Mouse (Mus musculus) forebrain, embryonic 16.5 days (tissue): ENCODE results near the gene Uhrf2. TPM values are rescaled to one million over a fixed set of nuclear protein-coding genes. Genes with fewer than 3 reads are reported as not detected.
A peak's percentile ranks its signal among the peaks of the same experiment; 100 is the strongest.

Experiments
- ATAC-seq: fragments of 200-750 bp; cut with Nextera tagmentation; 2 replicates; pipeline ENCODE4 v1.8.0; 2017; ENCODE audit warnings: mild to moderate bottlenecking, moderate library complexity
- H3K27ac ChIP-seq: fragments of 300-500 bp; sonication (generic); 2 replicates; pipeline ENCODE4 v1.5.1; 2014; ENCODE audit warnings: low read length, control low read depth
- H3K27me3 ChIP-seq: fragments of 300-500 bp; sonication (generic); replicated peaks from 2 replicates; pipeline ENCODE4 v1.6.1; 2014; ENCODE audit warnings: low read length; ENCODE audit not compliant: control insufficient read depth, insufficient read depth
- H3K36me3 ChIP-seq: fragments of 300-500 bp; sonication (generic); 2 replicates; pipeline ENCODE4 v1.6.1; 2014; ENCODE audit not compliant: control insufficient read depth, insufficient read depth
- H3K4me1 ChIP-seq: fragments of 300-500 bp; sonication (generic); replicated peaks from 2 replicates; pipeline ENCODE4 v1.6.1; 2014; ENCODE audit warnings: low read length; ENCODE audit not compliant: control insufficient read depth, insufficient read depth
- H3K4me2 ChIP-seq: fragments of 300-500 bp; sonication (generic); 2 replicates; pipeline ENCODE4 v1.6.1; 2014; ENCODE audit warnings: mild to moderate bottlenecking, low read length, control low read depth
- H3K4me3 ChIP-seq: fragments of 300-500 bp; sonication (generic); replicated peaks from 2 replicates; pipeline ENCODE4 v1.5.1; 2014; ENCODE audit warnings: mild to moderate bottlenecking, low read length, control low read depth
- H3K9ac ChIP-seq: fragments of 300-500 bp; sonication (generic); replicated peaks from 2 replicates; pipeline ENCODE4 v1.6.1; 2014; ENCODE audit warnings: low read depth, low read length, control low read depth
- H3K9me3 ChIP-seq: fragments of 300-500 bp; sonication (generic); 2 replicates; pipeline ENCODE4 v1.6.1; 2016; ENCODE audit warnings: low read length; ENCODE audit not compliant: control insufficient read depth
- WGBS: fragments of 180-500 bp; shearing (Covaris S2); extraction: QIAGEN DNeasy Blood & Tissue Kit; methylation state at CpG from one replicate; pipeline ENCODE4 v1.1.7; 2014; 5-methylcytosine and 5-hydroxymethylcytosine counted together
- polyA plus RNA-seq: library from polyadenylated mRNA; unstranded; fragments of >200 nt; fragmentation: Nextera tagmentation; extraction: Ambion mirVana; gene quantifications from 2 replicates; pipeline ENCODE4 v1.2.1, GENCODE M21; 2015

Gene Uhrf2
- polyA plus RNA-seq, 1 experiment from 2014 or later, result 73.3 TPM

DNA sequence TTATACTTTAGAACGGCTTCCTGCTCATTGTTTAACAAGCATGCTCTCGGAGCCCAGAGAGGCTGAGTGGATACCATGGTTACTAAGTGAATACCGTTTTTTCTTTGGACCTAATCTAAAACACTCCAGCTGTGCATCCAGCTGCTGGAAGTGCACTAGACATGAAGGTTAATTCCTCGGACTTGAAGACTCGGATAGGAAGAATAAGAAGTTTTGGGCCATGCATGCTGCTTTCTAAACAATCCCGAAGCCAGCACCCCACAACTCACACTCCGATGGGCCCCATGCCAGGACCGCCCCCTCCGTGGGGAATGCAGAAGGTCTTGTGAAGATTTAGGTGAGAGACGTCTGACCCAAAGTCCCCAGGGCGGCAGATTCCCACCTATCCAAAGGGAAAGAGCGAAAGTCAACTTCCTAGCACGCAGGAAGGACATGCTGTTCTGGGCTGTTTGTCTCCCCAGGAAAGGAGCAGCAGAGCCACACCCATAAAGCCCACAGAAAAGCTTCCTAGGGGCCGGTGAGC lies 84.7 kb downstream of the Uhrf2 start:
- Histone ChIP-seq H3K36me3 (no peaks in the 10 kb centered on the region), H3K4me3 (no peak overlapping the region), H3K27me3 (no peaks in the 10 kb centered on the region), H3K27ac (no peak overlapping the region), H3K4me2 (no peak overlapping the region), H3K4me1 (peaks cover 24% of the 10 kb centered on the region), H3K9me3 (no peaks in the 10 kb centered on the region), H3K9ac (no peak overlapping the region)
- no peak for ATAC-seq
- WGBS, result 43% methylated on average over 14 of the region's 14 CpGs

GRCm38 (mm10) chr19:30115606-30116005 lies 85.3 kb downstream of the Uhrf2 start:
- no peak for ATAC-seq
- Histone ChIP-seq H3K27ac (no peak overlapping the region), H3K27me3 (no peaks in the 10 kb centered on the region), H3K4me2 (no peak overlapping the region), H3K36me3 (no peaks in the 10 kb centered on the region), H3K4me1 (peaks cover 24% of the 10 kb centered on the region), H3K9ac (no peak overlapping the region), H3K4me3 (no peak overlapping the region), H3K9me3 (no peaks in the 10 kb centered on the region)
- WGBS, result 69% methylated on average over 5 of the region's 5 CpGs

GRCm38 (mm10) chr19:30117241-30117640 lies 86.9 kb downstream of the Uhrf2 start:
- Histone ChIP-seq H3K4me1 (peaks cover 24% of the 10 kb centered on the region), H3K27me3 (no peaks in the 10 kb centered on the region), H3K9ac (no peak overlapping the region), H3K4me3 (no peak overlapping the region), H3K36me3 (no peaks in the 10 kb centered on the region), H3K4me2 (no peak overlapping the region; the same call in 1 of the 2 replicates), H3K9me3 (no peaks in the 10 kb centered on the region), H3K27ac (peak overlapping the region; percentile 86)
- WGBS, result 42% methylated on average over 4 of the region's 4 CpGs
- peak; percentile 19 for ATAC-seq

DNA sequence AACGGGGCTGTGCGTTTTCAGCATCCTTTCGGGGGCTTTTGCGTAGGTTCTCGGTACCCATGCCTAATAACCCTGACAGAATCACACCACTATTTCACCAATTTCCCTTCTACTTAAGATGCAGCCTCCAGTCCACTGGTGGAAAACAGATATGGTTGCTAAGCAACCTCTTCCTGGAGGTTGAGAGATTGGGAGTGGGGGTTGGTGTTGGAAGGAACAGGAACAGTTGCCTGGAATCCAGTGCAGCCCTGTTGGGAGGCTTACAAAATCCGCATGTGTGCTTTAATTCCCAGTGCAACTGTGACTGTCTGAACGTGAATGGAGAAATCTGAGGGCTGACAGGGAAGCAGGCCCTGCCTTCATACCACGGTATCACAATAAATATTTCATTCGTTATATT lies 87.5 kb downstream of the Uhrf2 start:
- Histone ChIP-seq H3K4me1 (peaks cover 24% of the 10 kb centered on the region), H3K27me3 (no peaks in the 10 kb centered on the region), H3K4me2 (peak overlapping the region; percentile 33), H3K27ac (peak overlapping the region; percentile 86), H3K9me3 (no peaks in the 10 kb centered on the region), H3K4me3 (no peak overlapping the region), H3K36me3 (no peaks in the 10 kb centered on the region), H3K9ac (no peak overlapping the region; the same call in 1 of the 2 replicates)
- peak; percentile 91 for ATAC-seq
- WGBS, result 24% methylated on average over 9 of the region's 9 CpGs

- no peaks in the 10 kb centered on the region for H3K9me3 ChIP-seq
- peak overlapping the region; percentile 86 for H3K27ac ChIP-seq
- ATAC-seq, result peak; percentile 27
- H3K27me3 ChIP-seq, result no peaks in the 10 kb centered on the region
- no peaks in the 10 kb centered on the region for H3K36me3 ChIP-seq
- peak overlapping the region; percentile 33; the same call in 1 of the 2 replicates for H3K4me2 ChIP-seq
- no peak overlapping the region for H3K4me3 ChIP-seq
- H3K4me1 ChIP-seq, result peaks cover 24% of the 10 kb centered on the region
- H3K9ac ChIP-seq, result no peak overlapping the region; the same call in none of the 2 replicates
- WGBS, result 81% methylated on average over 17 of the region's 17 CpGs
Measured at GRCm38 (mm10) chr19:30118344-30119312, 88.3 kb downstream of the Uhrf2 start.

DNA sequence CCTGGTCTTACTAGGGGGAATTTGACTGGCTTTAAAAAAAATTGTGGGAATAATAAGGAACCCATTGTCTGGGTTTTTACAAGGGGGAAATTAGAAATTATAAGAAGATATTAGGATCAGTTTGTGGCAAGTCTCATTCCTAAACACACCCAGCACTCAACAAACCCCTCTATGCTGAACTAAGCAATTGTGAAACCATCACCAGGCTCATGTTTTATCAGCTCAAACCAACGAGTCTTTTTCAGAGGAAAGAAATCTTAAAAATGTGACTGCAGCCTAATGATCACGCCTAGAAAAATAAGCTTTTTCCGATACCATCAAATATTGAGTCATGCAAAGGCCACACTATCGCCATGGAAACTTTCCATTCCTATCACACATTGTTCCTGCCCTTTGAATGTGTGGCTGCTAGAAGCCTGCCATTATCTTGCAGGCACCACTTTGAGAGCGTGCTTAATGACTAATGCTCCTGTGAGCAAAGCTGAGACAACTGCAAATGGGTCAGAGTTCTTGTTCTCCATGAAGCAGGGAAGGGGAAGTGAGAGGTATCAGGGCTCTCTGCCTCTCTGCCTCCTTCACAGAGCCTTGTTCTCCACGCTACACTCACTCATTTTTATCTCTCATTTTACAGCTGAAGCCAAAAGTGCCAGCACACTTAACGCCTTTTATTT lies 94.8 kb downstream of the Uhrf2 start:
- WGBS, result 29% methylated on average over 7 of the region's 7 CpGs
- H3K36me3 ChIP-seq, result no peaks in the 10 kb centered on the region
- H3K27me3 ChIP-seq, result no peaks in the 10 kb centered on the region
- no peak overlapping the region for H3K4me2 ChIP-seq
- no peaks in the 10 kb centered on the region for H3K9me3 ChIP-seq
- ATAC-seq, result peak; percentile 52
- H3K9ac ChIP-seq, result no peak overlapping the region
- no peak overlapping the region for H3K27ac ChIP-seq
- H3K4me1 ChIP-seq, result peaks cover 6% of the 10 kb centered on the region; the same call in 1 of the 2 replicates
- no peak overlapping the region for H3K4me3 ChIP-seq

- no peaks in the 10 kb centered on the region for H3K36me3 ChIP-seq
- no peak overlapping the region for H3K4me2 ChIP-seq
- no peaks in the 10 kb centered on the region for H3K9me3 ChIP-seq
- H3K4me1 ChIP-seq, result peaks cover 6% of the 10 kb centered on the region; the same call in 1 of the 2 replicates
- no peaks in the 10 kb centered on the region for H3K27me3 ChIP-seq
- H3K9ac ChIP-seq, result no peak overlapping the region
- 66% methylated on average over 7 of the region's 7 CpGs for WGBS
- no peak overlapping the region for H3K4me3 ChIP-seq
- no peak overlapping the region for H3K27ac ChIP-seq
- ATAC-seq, result no peak
Measured at GRCm38 (mm10) chr19:30125670-30126059, 95.4 kb downstream of the Uhrf2 start.

DNA sequence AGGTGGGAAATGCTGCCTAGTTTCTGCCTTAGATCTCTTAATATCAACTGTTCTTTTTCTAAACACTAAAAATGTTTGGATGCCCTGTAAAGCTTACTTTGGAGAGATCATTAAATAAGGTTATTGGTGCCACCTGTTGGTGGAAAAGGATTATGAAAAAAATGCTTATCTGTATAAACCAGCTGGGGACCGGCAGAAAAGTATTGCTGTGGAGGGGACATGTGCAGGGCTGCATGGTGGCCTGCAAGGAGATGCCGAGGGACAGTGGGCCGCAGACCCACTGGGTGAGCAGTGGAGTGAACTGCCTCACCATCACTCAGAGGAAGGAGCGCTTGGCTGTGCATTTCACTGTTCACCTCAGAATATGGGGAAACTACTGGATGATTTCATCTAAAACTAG lies 97.9 kb downstream of the Uhrf2 start:
- no peak overlapping the region for H3K4me3 ChIP-seq
- no peak overlapping the region for H3K27ac ChIP-seq
- no peaks in the 10 kb centered on the region for H3K27me3 ChIP-seq
- no peak overlapping the region for H3K9ac ChIP-seq
- no peak overlapping the region for H3K4me2 ChIP-seq
- 76% methylated on average over 4 of the region's 4 CpGs for WGBS
- peaks cover 6% of the 10 kb centered on the region; the same call in 1 of the 2 replicates for H3K4me1 ChIP-seq
- peak; percentile 72 for ATAC-seq
- no peaks in the 10 kb centered on the region for H3K9me3 ChIP-seq
- H3K36me3 ChIP-seq, result no peaks in the 10 kb centered on the region

GRCm38 (mm10) chr19:30136308-30136707 lies 106.0 kb downstream of the Uhrf2 start:
- Histone ChIP-seq H3K9ac (no peak overlapping the region), H3K9me3 (no peaks in the 10 kb centered on the region), H3K4me3 (no peak overlapping the region), H3K27me3 (no peaks in the 10 kb centered on the region), H3K36me3 (no peaks in the 10 kb centered on the region), H3K4me1 (no peaks in the 10 kb centered on the region), H3K27ac (no peak overlapping the region), H3K4me2 (no peak overlapping the region)
- no peak for ATAC-seq
- WGBS, result 97% methylated on average over 1 of the region's 1 CpGs
